Mouse (Mus musculus) kidney, postnatal 0 days (tissue): ENCODE results near the gene Ier2. TPM values are rescaled to one million over a fixed set of nuclear protein-coding genes. Genes with fewer than 3 reads are reported as not detected.

Experiments used
- ATAC-seq: fragments of 200-750 bp; cut with Nextera tagmentation; replicated peaks from 2 replicates; pipeline ENCODE4 v1.8.0; 2017; ENCODE audit warnings: low read depth, moderate number of reproducible peaks, moderate TSS enrichment, moderate library complexity; ENCODE audit not compliant: low FRiP score
- DNase-seq: peaks from one replicate; pipeline ENCODE4 v3.0.0-alpha.2; 2016; ENCODE audit warnings: low spot score
- H3K27ac ChIP-seq: fragments of 300-500 bp; sonication (generic); 2 replicates; pipeline ENCODE4 v1.5.1; 2014; ENCODE audit warnings: mild to moderate bottlenecking
- H3K27me3 ChIP-seq: fragments of 300-500 bp; sonication (generic); 2 replicates; pipeline ENCODE4 v1.6.1; 2014; ENCODE audit warnings: low read length, mixed read lengths; ENCODE audit not compliant: insufficient read depth
- H3K36me3 ChIP-seq: fragments of 300-500 bp; sonication (generic); 2 replicates; pipeline ENCODE4 v1.6.1; 2014; ENCODE audit warnings: low read length, mixed read lengths; ENCODE audit not compliant: insufficient read depth
- H3K4me1 ChIP-seq: fragments of 300-500 bp; sonication (generic); replicated peaks from 2 replicates; pipeline ENCODE4 v1.6.1; 2014; ENCODE audit warnings: antibody characterized with exemption, low read length, mixed read lengths; ENCODE audit not compliant: insufficient read depth
- H3K4me2 ChIP-seq: fragments of 300-500 bp; sonication (generic); 2 replicates; pipeline ENCODE4 v1.6.1; 2014; ENCODE audit warnings: mild to moderate bottlenecking, low read length, moderate library complexity, mixed read lengths
- H3K4me3 ChIP-seq: fragments of 300-500 bp; sonication (generic); replicated peaks from 2 replicates; pipeline ENCODE4 v1.5.1; 2014; ENCODE audit warnings: low read depth, low read length
- H3K9ac ChIP-seq: fragments of 300-500 bp; sonication (generic); 2 replicates; pipeline ENCODE4 v1.6.1; 2014; ENCODE audit warnings: low read depth, low read length
- H3K9me3 ChIP-seq: fragments of 300-500 bp; sonication (generic); replicated peaks from 2 replicates; pipeline ENCODE4 v1.6.1; 2016; ENCODE audit warnings: low read length, inconsistent platforms, mixed read lengths
- CTCF ChIP-seq: IDR thresholded peaks from 2 replicates; pipeline ENCODE4 v1.5.1; 2016; ENCODE audit warnings: antibody characterized with exemption, low read depth, mild to moderate bottlenecking, moderate library complexity
- WGBS: fragments of 180-500 bp; shearing (Covaris S2); extraction: QIAGEN DNeasy Blood & Tissue Kit; methylation state at CpG from one replicate; pipeline ENCODE4 v1.1.7; 2014; 5-methylcytosine and 5-hydroxymethylcytosine counted together
- polyA plus RNA-seq: library from polyadenylated mRNA; unstranded; fragments of >200 nt; fragmentation: Nextera tagmentation; extraction: Ambion mirVana; gene quantifications from 2 replicates; pipeline ENCODE4 v1.2.1, GENCODE M21; 2015

Gene Ier2
- polyA plus RNA-seq, 1 experiment from 2014 or later: 83.8 TPM

GRCm38 (mm10) chr8:84656191-84656525, 6.5 kb downstream of the Ier2 start:
- Histone ChIP-seq H3K9ac (peak overlapping the region; percentile 62), H3K27me3 (no peaks in the 10 kb centered on the region), H3K36me3 (no peaks in the 10 kb centered on the region), H3K4me1 (peaks cover 40% of the 10 kb centered on the region), H3K9me3 (no peaks in the 10 kb centered on the region), H3K27ac (peak overlapping the region; percentile 93), H3K4me3 (peak overlapping the region; percentile 33), H3K4me2 (peak overlapping the region; percentile 68)
- peak; percentile 3; the same call in 1 of the 2 replicates for ATAC-seq
- peak; percentile 55 for DNase-seq
- TF ChIP-seq CTCF: no peak; the same call in 1 of the 2 replicates
- WGBS: under 1% methylated on average over 10 of the region's 10 CpGs

DNA sequence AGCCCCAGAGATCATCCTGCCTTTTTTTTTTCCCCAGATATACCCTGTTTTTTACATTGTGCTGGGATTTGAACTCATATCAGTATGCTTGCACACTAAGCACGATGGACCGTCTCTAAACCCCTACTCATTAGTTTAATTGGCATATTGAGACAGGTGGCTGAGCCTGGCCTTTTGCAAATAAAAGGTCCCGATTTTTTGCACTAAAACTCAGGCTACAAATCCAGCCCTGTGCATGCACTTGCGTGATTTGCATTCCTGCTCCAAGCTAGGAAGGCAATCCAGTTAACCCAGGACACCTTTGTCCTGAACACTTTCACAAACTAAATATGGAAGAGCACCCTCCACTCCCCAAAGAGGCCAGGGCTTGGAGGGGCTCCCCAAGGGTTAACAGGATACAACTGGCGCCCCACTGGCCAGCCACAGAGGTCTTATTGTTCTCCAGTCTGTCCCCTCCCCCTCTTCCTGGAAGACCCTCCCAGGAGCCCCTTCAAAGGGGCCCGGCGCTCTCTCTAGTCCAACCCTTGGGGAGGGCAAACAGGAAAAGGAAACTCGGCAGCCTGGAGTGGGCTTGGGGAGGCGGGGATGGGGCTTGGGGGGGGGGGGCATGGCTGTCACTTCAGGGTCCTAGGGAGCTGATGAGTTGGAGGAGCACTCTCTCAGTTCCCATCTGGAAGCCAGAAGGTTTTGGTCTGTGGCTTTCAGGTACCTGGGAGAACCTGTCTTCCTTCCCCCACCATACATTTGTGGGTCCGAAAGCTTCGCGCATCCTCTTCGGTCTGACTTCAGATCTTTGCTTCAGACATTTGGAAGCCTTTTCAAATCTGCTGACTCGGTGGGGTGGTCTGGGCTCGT, 7.1 kb downstream of the Ier2 start:
- no peak for TF ChIP-seq CTCF
- no peaks in the 10 kb centered on the region for H3K36me3 ChIP-seq
- peak; percentile 40 for ATAC-seq
- peak overlapping the region; percentile 62 for H3K9ac ChIP-seq
- peak overlapping the region; percentile 93 for H3K27ac ChIP-seq
- peak overlapping the region; percentile 68 for H3K4me2 ChIP-seq
- peak overlapping the region; percentile 33 for H3K4me3 ChIP-seq
- H3K4me1 ChIP-seq: peaks cover 38% of the 10 kb centered on the region
- DNase-seq: peak; percentile 86
- no peaks in the 10 kb centered on the region for H3K9me3 ChIP-seq
- 6% methylated on average over 14 of the region's 15 CpGs for WGBS
- H3K27me3 ChIP-seq: no peaks in the 10 kb centered on the region

GRCm38 (mm10) chr8:84654597-84654996, 8.1 kb downstream of the Ier2 start:
- Histone ChIP-seq H3K4me3 (no peak overlapping the region), H3K27ac (peak overlapping the region; percentile 93), H3K4me2 (no peak overlapping the region), H3K9ac (no peak overlapping the region), H3K36me3 (no peaks in the 10 kb centered on the region), H3K4me1 (peaks cover 30% of the 10 kb centered on the region), H3K27me3 (no peaks in the 10 kb centered on the region), H3K9me3 (no peaks in the 10 kb centered on the region)
- WGBS: 45% methylated on average over 4 of the region's 4 CpGs
- peak; percentile 53 for TF ChIP-seq CTCF
- ATAC-seq: no peak
- DNase-seq: peak; percentile 52

- H3K9me3 ChIP-seq: no peaks in the 10 kb centered on the region
- H3K4me1 ChIP-seq: peaks cover 26% of the 10 kb centered on the region
- WGBS: 37% methylated on average over 9 of the region's 9 CpGs
- H3K27ac ChIP-seq: no peak overlapping the region
- peak; percentile 12 for DNase-seq
- no peaks in the 10 kb centered on the region for H3K27me3 ChIP-seq
- no peak for TF ChIP-seq CTCF
- H3K4me2 ChIP-seq: no peak overlapping the region
- no peak overlapping the region for H3K4me3 ChIP-seq
- no peak overlapping the region for H3K9ac ChIP-seq
- H3K36me3 ChIP-seq: no peaks in the 10 kb centered on the region
- no peak for ATAC-seq
Observed at GRCm38 (mm10) chr8:84653092-84653631, 9.5 kb downstream of the Ier2 start.

- 62% methylated on average over 3 of the region's 3 CpGs for WGBS
- Histone ChIP-seq H3K9me3 (no peaks in the 10 kb centered on the region), H3K4me3 (no peak overlapping the region), H3K36me3 (no peaks in the 10 kb centered on the region), H3K4me2 (no peak overlapping the region), H3K4me1 (peaks cover 6% of the 10 kb centered on the region), H3K27me3 (no peaks in the 10 kb centered on the region), H3K9ac (no peak overlapping the region), H3K27ac (no peak overlapping the region)
- ATAC-seq (peak; percentile 20; the same call in 1 of the 2 replicates), DNase-seq (no peak)
- no peak for TF ChIP-seq CTCF
Observed at GRCm38 (mm10) chr8:84650213-84650612, 12.4 kb downstream of the Ier2 start.

DNA sequence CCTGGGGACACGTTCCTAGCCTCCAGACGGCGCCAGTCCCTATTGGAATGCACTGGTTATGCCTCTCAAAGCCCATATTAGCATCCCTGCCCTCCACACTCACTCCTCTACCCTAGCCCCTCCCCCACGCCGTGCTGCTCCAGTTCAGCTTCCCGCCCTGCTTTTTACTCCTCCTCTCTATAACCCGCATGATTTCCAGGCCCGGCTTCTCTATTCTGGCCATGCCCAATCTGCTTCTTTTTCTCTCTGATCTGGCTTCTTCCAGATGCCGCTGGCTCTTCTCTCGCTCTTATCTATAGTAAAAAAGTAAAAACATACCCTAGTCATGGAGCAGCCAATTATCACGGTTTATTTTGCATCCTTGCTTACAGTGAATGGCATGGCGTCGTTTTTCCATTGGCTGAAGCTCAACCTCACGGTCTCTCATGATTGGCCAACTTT, 15.2 kb downstream of the Ier2 start:
- H3K9ac ChIP-seq: no peak overlapping the region
- DNase-seq: peak; percentile 51
- TF ChIP-seq CTCF: peak; percentile 25; the same call in 1 of the 2 replicates
- no peaks in the 10 kb centered on the region for H3K9me3 ChIP-seq
- 6% methylated on average over 14 of the region's 14 CpGs for WGBS
- H3K4me2 ChIP-seq: peak overlapping the region; percentile 44
- H3K27ac ChIP-seq: no peak overlapping the region
- H3K4me1 ChIP-seq: peaks cover 5% of the 10 kb centered on the region
- ATAC-seq: peak; percentile 65
- no peaks in the 10 kb centered on the region for H3K36me3 ChIP-seq
- H3K4me3 ChIP-seq: no peak overlapping the region
- H3K27me3 ChIP-seq: no peaks in the 10 kb centered on the region
